Mouse (Mus musculus): ENCODE data around the gene Mctp1. TPM values are rescaled to one million over a fixed set of nuclear protein-coding genes. Genes with fewer than 3 reads are reported as not detected.

The Mctp1 gene
- polyA plus RNA-seq, 1 experiment from 2014 or later = 0.47 TPM

DNA sequence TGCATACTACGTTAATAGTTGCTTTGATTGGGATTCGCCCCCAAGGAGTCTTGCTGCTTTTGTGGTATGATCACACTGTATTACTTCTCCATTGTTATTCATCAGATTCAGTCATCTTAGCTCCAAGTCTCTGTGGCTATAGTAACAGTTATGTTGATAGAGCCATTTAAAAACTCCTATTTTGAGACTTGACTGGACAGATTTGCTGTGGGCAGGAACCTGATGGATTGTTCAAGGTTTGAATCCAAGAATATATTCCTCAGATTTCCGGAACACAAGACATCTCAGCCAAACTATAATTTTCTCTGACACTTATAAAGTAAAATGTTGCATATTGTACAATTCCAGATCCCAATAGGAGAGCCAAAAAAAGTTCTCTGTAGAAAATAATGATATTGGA lies 443.4 kb downstream of the Mctp1 start:
- 80% methylated on average over 3 of the region's 3 CpGs for WGBS
- no peak overlapping the region for H3K9ac ChIP-seq
- no peaks in the 10 kb centered on the region for H3K27me3 ChIP-seq (replicated peaks)
- no peaks in the 10 kb centered on the region for H3K9me3 ChIP-seq
- ATAC-seq (ENCODE audit: extremely low read depth, insufficient number of reproducible peaks, low FRiP score, low TSS enrichment) = no peak
- H3K4me3 ChIP-seq = no peak overlapping the region
- no peaks in the 10 kb centered on the region for H3K36me3 ChIP-seq
- no peak overlapping the region for H3K4me2 ChIP-seq
- H3K4me1 ChIP-seq = no peaks in the 10 kb centered on the region
- H3K27ac ChIP-seq (replicated peaks) = no peak overlapping the region

DNA sequence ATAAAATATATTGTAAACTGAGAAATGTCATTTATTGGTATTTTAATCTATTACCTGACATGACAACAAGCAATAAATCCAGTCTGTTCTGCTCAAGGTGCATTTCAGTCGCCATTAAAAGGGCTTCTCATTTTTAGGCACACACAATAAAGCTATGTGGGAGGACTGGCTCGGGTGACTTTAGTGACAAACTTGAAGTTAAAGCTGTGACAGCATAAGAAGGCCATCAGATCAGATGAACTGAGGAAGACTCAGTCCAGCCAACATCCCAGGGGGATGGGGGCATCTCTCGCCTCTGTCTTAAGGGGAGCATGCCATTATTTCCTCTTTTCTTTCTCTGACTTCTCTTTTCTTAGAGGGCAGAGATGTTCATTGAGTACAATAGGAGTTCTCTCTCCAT lies 453.7 kb downstream of the Mctp1 start:
- Histone ChIP-seq H3K27ac (replicated peaks) (no peak overlapping the region), H3K4me1 (no peaks in the 10 kb centered on the region), H3K27me3 (replicated peaks) (no peaks in the 10 kb centered on the region), H3K4me2 (no peak overlapping the region), H3K4me3 (no peak overlapping the region), H3K9ac (no peak overlapping the region), H3K9me3 (no peaks in the 10 kb centered on the region), H3K36me3 (no peaks in the 10 kb centered on the region)
- no peak for ATAC-seq (ENCODE audit: extremely low read depth, insufficient number of reproducible peaks, low FRiP score, low TSS enrichment)
- WGBS = 64% methylated on average over 3 of the region's 3 CpGs

DNA sequence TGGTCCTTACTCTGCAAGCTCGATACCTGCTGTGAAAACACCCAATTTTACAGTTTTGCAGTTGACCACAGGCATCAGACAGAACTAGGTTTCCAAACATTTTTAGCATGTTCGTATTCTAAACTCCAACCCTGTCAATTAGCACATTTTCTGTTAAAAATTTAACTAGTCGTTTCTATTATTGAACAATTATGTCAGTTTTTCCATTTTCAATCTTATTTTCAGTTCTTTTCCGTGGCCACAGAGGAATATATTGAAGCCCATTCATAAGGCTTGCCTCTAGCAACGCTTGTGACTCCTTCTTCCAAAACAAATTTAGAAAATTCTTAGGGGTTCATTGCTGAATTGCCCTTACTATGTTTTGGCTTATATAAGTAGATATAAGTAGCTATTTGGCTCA lies 456.4 kb downstream of the Mctp1 start:
- no peak overlapping the region for H3K4me3 ChIP-seq
- H3K4me2 ChIP-seq = no peak overlapping the region
- no peaks in the 10 kb centered on the region for H3K4me1 ChIP-seq
- no peaks in the 10 kb centered on the region for H3K36me3 ChIP-seq
- H3K9ac ChIP-seq = no peak overlapping the region
- H3K27ac ChIP-seq (replicated peaks) = no peak overlapping the region
- no peaks in the 10 kb centered on the region for H3K9me3 ChIP-seq
- no peaks in the 10 kb centered on the region for H3K27me3 ChIP-seq (replicated peaks)
- ATAC-seq (ENCODE audit: extremely low read depth, insufficient number of reproducible peaks, low FRiP score, low TSS enrichment) = no peak
- WGBS = 58% methylated on average over 5 of the region's 5 CpGs

DNA sequence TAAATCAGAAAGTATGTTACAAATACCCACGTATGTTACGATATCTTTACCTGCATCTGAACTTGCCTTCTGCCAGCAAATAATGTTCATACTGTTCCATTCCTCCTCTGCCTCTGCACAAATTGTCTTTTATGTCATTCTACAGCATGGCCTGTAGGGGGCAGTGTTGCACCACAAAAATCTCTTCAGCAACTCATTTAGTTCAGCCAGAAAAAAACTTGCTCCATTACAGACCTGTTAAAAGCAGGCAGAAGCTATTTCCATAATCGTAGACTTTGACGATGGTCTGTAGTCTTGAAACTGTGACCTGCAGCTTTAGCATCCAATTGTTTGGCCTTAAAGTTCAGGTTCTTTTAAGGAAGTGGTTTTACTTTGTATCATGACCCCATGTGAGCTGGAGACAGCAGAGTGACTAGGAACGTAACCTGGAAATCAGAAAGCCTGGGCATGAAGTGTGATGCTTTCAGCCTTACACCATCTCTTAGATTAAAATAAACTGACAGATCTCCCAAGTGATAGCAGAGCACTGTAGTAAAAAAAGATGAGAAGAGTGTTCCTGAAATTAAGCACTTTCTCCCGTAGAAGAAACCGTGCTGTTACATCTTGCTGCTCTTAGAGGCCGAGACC lies 460.4 kb downstream of the Mctp1 start:
- H3K27me3 ChIP-seq (replicated peaks) = no peaks in the 10 kb centered on the region
- peaks cover 12% of the 10 kb centered on the region for H3K4me1 ChIP-seq
- no peak overlapping the region for H3K4me3 ChIP-seq
- no peak for ATAC-seq (ENCODE audit: extremely low read depth, insufficient number of reproducible peaks, low FRiP score, low TSS enrichment)
- H3K9ac ChIP-seq = no peak overlapping the region
- no peaks in the 10 kb centered on the region for H3K9me3 ChIP-seq
- 47% methylated on average over 8 of the region's 8 CpGs for WGBS
- H3K36me3 ChIP-seq = no peaks in the 10 kb centered on the region
- no peak overlapping the region for H3K27ac ChIP-seq (replicated peaks)
- H3K4me2 ChIP-seq = no peak overlapping the region

DNA sequence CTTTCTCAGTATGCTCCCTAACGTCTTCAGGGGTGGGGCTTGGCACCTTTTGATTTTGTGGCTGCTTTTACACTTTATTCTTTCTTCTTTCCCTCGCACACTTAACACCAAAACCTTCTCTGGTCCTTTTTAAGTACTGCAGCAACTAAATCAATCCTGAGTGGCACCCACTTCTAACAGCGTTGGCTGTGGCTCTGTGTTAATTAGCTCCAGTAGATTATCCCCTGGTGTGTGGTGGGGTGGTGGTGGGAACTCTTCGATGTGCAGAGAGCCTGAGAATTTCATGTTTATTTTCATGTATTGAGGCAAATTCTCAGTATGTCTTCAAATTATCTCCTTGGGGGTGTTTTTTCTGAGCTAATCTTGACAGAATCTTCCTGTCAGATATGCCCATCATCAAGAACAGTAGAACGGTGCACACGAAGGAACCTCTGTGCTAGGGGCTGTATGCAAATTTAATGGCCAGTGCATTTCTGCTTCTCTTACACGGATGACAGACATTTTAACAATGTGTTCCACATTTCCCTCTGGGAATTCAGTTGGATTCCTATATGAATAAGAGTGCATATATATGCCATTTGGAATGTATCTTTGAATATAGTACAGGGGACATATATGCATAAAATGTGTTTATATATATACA lies 466.2 kb downstream of the Mctp1 start:
- Histone ChIP-seq H3K27ac (replicated peaks) (no peak overlapping the region), H3K9me3 (no peaks in the 10 kb centered on the region), H3K4me2 (no peak overlapping the region), H3K4me3 (no peak overlapping the region), H3K36me3 (no peaks in the 10 kb centered on the region), H3K9ac (no peak overlapping the region), H3K27me3 (replicated peaks) (no peaks in the 10 kb centered on the region), H3K4me1 (peaks cover 12% of the 10 kb centered on the region)
- WGBS = 42% methylated on average over 7 of the region's 7 CpGs
- ATAC-seq (ENCODE audit: extremely low read depth, insufficient number of reproducible peaks, low FRiP score, low TSS enrichment) = no peak

DNA sequence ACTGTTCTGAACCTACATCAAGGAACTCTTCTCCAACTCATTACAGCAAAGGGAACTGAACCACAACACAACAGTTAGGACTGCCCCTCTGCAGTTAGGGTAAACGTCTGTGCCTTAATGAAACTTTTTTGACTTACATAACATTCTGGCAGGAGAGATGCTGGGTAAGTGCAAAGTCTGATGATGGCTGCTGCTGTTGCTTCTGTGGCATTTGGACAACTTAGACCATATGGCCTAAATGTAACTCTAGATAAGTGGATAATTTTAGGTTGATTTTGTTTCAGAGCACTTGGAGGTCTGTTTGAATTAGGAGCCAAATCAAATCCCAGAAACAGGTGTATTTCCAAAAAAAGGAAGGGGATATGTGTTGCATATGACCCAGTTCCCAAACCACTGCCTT lies 470.0 kb downstream of the Mctp1 start:
- Histone ChIP-seq H3K9ac (no peak overlapping the region), H3K9me3 (no peaks in the 10 kb centered on the region), H3K4me3 (no peak overlapping the region), H3K4me1 (peaks cover 8% of the 10 kb centered on the region), H3K27me3 (replicated peaks) (no peaks in the 10 kb centered on the region), H3K36me3 (no peaks in the 10 kb centered on the region), H3K27ac (replicated peaks) (no peak overlapping the region), H3K4me2 (no peak overlapping the region)
- ATAC-seq (ENCODE audit: extremely low read depth, insufficient number of reproducible peaks, low FRiP score, low TSS enrichment) = no peak
- 43% methylated on average over 1 of the region's 1 CpGs for whole genome bisulfite sequencing

DNA sequence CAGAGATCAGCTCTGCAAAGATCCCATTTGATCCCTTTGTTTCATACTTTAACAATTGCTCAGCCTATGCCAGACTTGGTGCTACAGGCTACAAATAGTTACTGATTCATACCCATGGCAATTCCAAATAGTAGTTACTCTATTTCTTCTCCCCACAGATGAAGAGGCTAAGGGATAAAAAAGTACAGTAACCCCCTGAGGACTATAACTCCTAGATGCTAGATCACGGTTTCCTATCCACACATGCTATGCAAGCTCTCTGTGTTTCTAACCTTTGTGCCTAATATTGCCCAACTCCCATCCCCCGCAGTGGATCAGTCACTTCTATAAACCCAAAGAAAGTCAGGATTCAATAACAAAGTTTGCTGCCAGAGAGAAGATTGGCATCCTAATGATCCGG lies 470.7 kb downstream of the Mctp1 start:
- Histone ChIP-seq H3K4me2 (no peak overlapping the region), H3K27me3 (replicated peaks) (no peaks in the 10 kb centered on the region), H3K36me3 (no peaks in the 10 kb centered on the region), H3K9ac (no peak overlapping the region), H3K27ac (replicated peaks) (no peak overlapping the region), H3K4me1 (peaks cover 8% of the 10 kb centered on the region), H3K4me3 (no peak overlapping the region), H3K9me3 (no peaks in the 10 kb centered on the region)
- 75% methylated on average over 3 of the region's 3 CpGs for WGBS
- ATAC-seq (ENCODE audit: extremely low read depth, insufficient number of reproducible peaks, low FRiP score, low TSS enrichment) = no peak

DNA sequence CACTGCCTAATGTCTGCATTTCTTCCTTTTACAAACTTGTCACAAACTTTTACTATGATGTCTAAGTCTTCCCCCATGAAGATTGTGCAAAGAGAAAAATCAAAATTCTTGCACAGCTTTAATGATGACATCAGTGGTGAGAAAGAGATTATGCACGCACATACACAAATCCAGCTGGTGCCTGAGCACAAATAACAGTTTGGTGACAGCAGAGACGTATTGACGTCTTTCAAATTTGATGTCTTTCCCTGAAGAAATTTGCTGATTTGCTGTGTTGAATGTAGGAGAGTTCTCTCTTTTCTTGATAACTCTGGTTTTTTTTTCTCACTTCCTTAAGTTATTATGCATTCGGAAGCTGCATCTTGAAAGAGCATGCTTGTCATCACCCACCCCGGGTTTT lies 472.7 kb downstream of the Mctp1 start:
- Histone ChIP-seq H3K36me3 (no peaks in the 10 kb centered on the region), H3K4me1 (peaks cover 8% of the 10 kb centered on the region), H3K27ac (replicated peaks) (no peak overlapping the region), H3K27me3 (replicated peaks) (no peaks in the 10 kb centered on the region), H3K4me3 (no peak overlapping the region), H3K9ac (no peak overlapping the region), H3K4me2 (no peak overlapping the region), H3K9me3 (no peaks in the 10 kb centered on the region)
- ATAC-seq (ENCODE audit: extremely low read depth, insufficient number of reproducible peaks, low FRiP score, low TSS enrichment) = no peak
- 44% methylated on average over 5 of the region's 5 CpGs for WGBS

DNA sequence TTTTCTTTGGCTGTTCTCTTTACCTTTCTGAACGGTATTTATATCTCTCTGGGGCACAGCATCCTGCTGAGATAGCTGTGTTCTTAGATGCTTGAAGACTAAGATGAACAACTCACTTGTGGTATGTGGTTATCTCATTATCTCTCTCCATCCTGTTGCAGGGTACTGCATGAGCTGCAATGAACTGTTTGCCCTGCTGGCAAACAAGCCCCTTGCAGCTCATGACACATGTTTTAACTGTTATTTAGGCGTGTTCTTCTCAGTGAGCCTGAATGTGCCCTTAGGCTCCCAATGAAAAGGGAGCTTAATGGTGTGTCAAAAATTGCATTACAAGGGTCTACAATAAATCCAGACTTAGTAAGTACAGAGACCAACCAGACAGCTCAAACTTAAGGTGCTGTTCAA lies 473.7 kb downstream of the Mctp1 start:
- no peak overlapping the region for H3K9ac ChIP-seq
- no peak overlapping the region for H3K4me3 ChIP-seq
- H3K9me3 ChIP-seq = no peaks in the 10 kb centered on the region
- H3K27ac ChIP-seq (replicated peaks) = no peak overlapping the region
- WGBS = 22% methylated on average over 2 of the region's 2 CpGs
- H3K27me3 ChIP-seq (replicated peaks) = no peaks in the 10 kb centered on the region
- H3K4me2 ChIP-seq = no peak overlapping the region
- H3K4me1 ChIP-seq = peaks cover 8% of the 10 kb centered on the region
- no peak for ATAC-seq (ENCODE audit: extremely low read depth, insufficient number of reproducible peaks, low FRiP score, low TSS enrichment)
- H3K36me3 ChIP-seq = no peaks in the 10 kb centered on the region

DNA sequence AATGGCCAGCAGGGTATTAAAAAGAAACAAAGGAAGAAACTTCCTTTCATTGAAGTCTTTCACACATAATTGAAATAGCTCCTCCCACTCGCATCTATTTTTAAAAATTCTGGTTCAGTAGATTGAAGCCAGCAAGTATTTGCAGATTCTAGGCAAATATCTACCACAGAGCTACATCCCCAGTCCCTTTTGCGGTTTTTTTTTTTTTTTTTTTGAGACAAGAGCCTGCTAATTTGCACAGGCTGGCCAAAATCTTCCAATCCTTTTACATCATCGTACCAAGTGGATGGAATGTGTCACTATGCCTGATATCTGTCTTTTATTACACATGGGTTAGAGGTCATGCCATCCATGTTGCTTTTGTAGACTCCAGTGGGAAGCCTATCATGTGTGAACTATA lies 486.0 kb downstream of the Mctp1 start:
- WGBS = 74% methylated on average over 3 of the region's 3 CpGs
- Histone ChIP-seq H3K9ac (no peak overlapping the region), H3K4me1 (peaks cover 7% of the 10 kb centered on the region; the same call in 1 of the 2 replicates), H3K9me3 (no peaks in the 10 kb centered on the region), H3K27ac (replicated peaks) (no peak overlapping the region), H3K4me3 (no peak overlapping the region), H3K4me2 (no peak overlapping the region), H3K36me3 (no peaks in the 10 kb centered on the region), H3K27me3 (replicated peaks) (no peaks in the 10 kb centered on the region)
- no peak for ATAC-seq (ENCODE audit: extremely low read depth, insufficient number of reproducible peaks, low FRiP score, low TSS enrichment)

DNA sequence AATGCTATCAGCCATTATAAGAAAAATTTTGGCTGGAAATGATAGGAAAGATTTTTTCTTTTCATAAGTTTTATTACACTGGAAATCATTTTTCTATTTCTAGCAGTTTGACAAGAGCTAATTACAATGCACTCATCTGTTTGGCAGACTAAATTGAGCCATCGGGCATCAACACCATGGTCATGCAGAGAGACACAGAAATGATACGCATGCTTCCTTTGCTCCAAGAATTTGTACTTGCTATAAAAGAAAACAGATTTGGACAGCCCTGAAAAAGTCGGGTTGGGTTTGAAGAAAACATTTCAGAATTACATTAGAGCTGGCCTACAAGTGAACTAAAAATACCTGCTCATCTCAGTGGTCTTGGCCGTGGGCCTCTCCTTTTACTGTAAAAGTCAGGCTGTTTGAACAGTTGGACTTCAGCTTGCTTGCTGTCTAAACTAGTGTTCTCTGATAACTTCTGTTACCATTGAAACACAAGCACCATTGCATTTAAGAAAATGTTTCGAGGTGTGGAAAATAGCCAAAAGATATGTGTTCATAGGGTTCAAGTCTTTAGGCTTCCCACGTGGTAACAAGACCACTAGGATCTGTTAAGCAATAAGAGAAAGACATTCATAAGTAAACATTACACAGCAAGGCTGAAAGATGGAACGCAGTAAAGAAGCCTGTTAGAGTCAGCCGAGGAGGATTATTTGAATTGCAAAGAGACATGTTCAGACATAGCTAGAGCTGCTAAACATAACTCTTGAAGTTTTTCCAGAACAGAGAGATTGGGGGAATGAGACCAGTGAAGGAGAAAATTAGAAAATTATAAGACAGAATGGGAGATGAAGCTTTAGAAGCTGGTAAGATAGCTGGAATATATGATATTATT lies 493.8 kb downstream of the Mctp1 start:
- H3K27ac ChIP-seq (replicated peaks) = no peak overlapping the region
- H3K4me1 ChIP-seq = no peaks in the 10 kb centered on the region
- no peaks in the 10 kb centered on the region for H3K27me3 ChIP-seq (replicated peaks)
- WGBS = 66% methylated on average over 8 of the region's 8 CpGs
- no peak overlapping the region for H3K4me2 ChIP-seq
- no peak overlapping the region for H3K4me3 ChIP-seq
- H3K9me3 ChIP-seq = no peaks in the 10 kb centered on the region
- H3K9ac ChIP-seq = no peak overlapping the region
- ATAC-seq (ENCODE audit: extremely low read depth, insufficient number of reproducible peaks, low FRiP score, low TSS enrichment) = no peak
- H3K36me3 ChIP-seq = no peaks in the 10 kb centered on the region
